In genomic region chr10:80260642-80261584, GRCm38 (mm10) we compare ENCODE assay signal across 8 mouse cellular contexts. TPM values are rescaled to one million over a fixed set of nuclear protein-coding genes. Genes with fewer than 3 reads are reported as not detected.
DNase-seq lines count a peak whose midpoint lies in the region; ATAC-seq lines count a peak whose summit lies in the region.

Gene Gamt (minus strand): TSS chr10:80261012.
Gene Dazap1 (plus strand): TSS chr10:80261486.

- H3K27ac ChIP-seq in hindbrain, embryonic 15.5 days (replicated peaks): peak within 1 kb of the TSS; percentile 83

- peak within 1 kb of the TSS; percentile 45 for H3K9ac ChIP-seq in hindbrain, embryonic 15.5 days

- H3K4me2 ChIP-seq in hindbrain, embryonic 15.5 days: peak within 1 kb of the TSS; percentile 66

- no peaks in the 10 kb centered on the region for H3K27me3 ChIP-seq in hindbrain, embryonic 15.5 days

- ATAC-seq in hindbrain, embryonic 15.5 days (ENCODE audit: low FRiP score, low read depth): peak; percentile 84

- H3K36me3 ChIP-seq in hindbrain, embryonic 15.5 days: peaks cover 19% of the 10 kb centered on the region

- H3K9me3 ChIP-seq in hindbrain, embryonic 15.5 days: no peaks in the 10 kb centered on the region

- peaks cover 46% of the 10 kb centered on the region for H3K4me1 ChIP-seq in hindbrain, embryonic 15.5 days (replicated peaks)

- DNase-seq in T-cell, adult 2 months (ENCODE audit: low spot score): peak; percentile 77
- DNase-seq in cerebellum, postnatal 36 days: peak; percentile 88 to 93
- DNase-seq in frontal cortex, postnatal 36 days (ENCODE audit: low spot score in 2 of 2): peak; percentile 86 to 89
- DNase-seq in left cerebral cortex, adult 11 months (ENCODE audit: low spot score): peak; percentile 90
- peak; percentile 99 for DNase-seq in lung, postnatal 4 days
- peak; percentile 86 for DNase-seq in retina, postnatal 7 days (ENCODE audit: low read depth, low spot score)
- peak; percentile 86 for DNase-seq in urinary bladder, adult 2 months (ENCODE audit: low spot score)

- peak within 1 kb of the TSS; percentile 41 for H3K4me3 ChIP-seq in hindbrain, embryonic 15.5 days

- WGBS in hindbrain, embryonic 15.5 days: under 1% methylated on average over 49 of the region's 49 CpGs

RNA-seq across cellular contexts. Expression of gene Gamt, which starts in this region (rescaled TPM):
- 24.6 and 28.1 TPM in 2 replicates for polyA plus RNA-seq in hindbrain, embryonic 15.5 days (2015; fragmentation: Nextera tagmentation; extraction: Ambion mirVana)
- 17.4 and 19.0 TPM in 2 replicates for polyA plus RNA-seq in urinary bladder, adult 2 months (2012; rRNA removed)

RNA-seq across cellular contexts. Expression of gene Dazap1, which starts in this region (rescaled TPM):
- polyA plus RNA-seq in hindbrain, embryonic 15.5 days (2015; fragmentation: Nextera tagmentation; extraction: Ambion mirVana): 46.9 and 51.3 TPM in 2 replicates
- 68.2 and 82.3 TPM in 2 replicates for polyA plus RNA-seq in urinary bladder, adult 2 months (2012; rRNA removed)

Comparison
In these comparisons a context has a peak if more than half of its experiments do, and no peak if none do; other contexts are left out.
1. Peak in every context shown above with its lines: DNase-seq, ATAC-seq, H3K4me3 ChIP-seq and H3K27ac ChIP-seq.